Mouse (Mus musculus) small intestine, adult 2 months (tissue): ENCODE data around the gene Zkscan5.

Experiments used
- CTCF ChIP-seq: fragments of 200-500 bp; IDR thresholded peaks from 2 replicates; pipeline ENCODE4 v1.5.1; 2012; ENCODE audit warnings: low read depth, mild to moderate bottlenecking, control low read depth, inconsistent platforms, low read length, moderate library complexity, mixed read lengths; ENCODE audit not compliant: insufficient replicate concordance, insufficient read length; ENCODE audit errors: extremely low read depth
- POLR2A ChIP-seq: fragments of 200-500 bp; IDR thresholded peaks from 2 replicates; pipeline ENCODE4 v1.6.1; 2012; ENCODE audit warnings: low read depth, mild to moderate bottlenecking, control low read depth, inconsistent platforms, low read length, moderate library complexity

DNA sequence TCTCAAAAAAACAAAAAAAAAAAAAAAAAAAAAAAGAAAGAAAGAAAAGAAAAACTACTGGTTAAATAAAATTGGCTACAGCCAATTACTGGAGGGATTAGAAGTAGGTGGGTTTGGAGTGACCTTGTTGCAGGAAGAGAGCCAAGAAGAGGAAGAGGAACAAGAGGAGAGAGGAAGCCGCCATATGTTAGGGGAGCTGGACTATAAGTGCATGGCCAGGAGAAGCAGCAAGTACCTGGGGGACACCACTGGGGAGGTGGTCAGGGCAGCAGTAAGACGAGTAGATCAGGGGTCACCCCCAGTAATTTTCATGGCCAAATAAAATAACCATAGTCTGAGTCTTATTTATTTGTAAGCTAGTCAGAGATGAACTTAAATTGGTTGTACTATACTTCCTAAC is 19.1 kb upstream of the Zkscan5 start:
- TF ChIP-seq CTCF = no peak
- no peak for TF ChIP-seq POLR2A
